Mouse (Mus musculus) heart, embryonic 12.5 days (tissue): ENCODE results near the gene Dusp6. TPM values are rescaled to one million over a fixed set of nuclear protein-coding genes. Genes with fewer than 3 reads are reported as not detected.

Source experiments
- ATAC-seq: fragments of 200-750 bp; cut with Nextera tagmentation; 2 replicates; pipeline ENCODE4 v1.8.0; 2017; ENCODE audit warnings: moderate TSS enrichment, moderate library complexity; ENCODE audit not compliant: insufficient number of reproducible peaks, low FRiP score
- H3K27ac ChIP-seq: fragments of 300-500 bp; sonication (generic); 2 replicates; pipeline ENCODE4 v1.5.1; 2016; ENCODE audit warnings: mild to moderate bottlenecking, moderate library complexity; ENCODE audit not compliant: poor library complexity, severe bottlenecking
- H3K27me3 ChIP-seq: fragments of 300-500 bp; sonication (generic); replicated peaks from 2 replicates; pipeline ENCODE4 v1.6.1; 2016; ENCODE audit warnings: mild to moderate bottlenecking, moderate library complexity
- H3K36me3 ChIP-seq: fragments of 300-500 bp; sonication (generic); 2 replicates; pipeline ENCODE4 v1.6.1; 2016; ENCODE audit warnings: mild to moderate bottlenecking, moderate library complexity
- H3K4me1 ChIP-seq: fragments of 300-500 bp; sonication (generic); replicated peaks from 2 replicates; pipeline ENCODE4 v1.6.1; 2016; ENCODE audit warnings: mild to moderate bottlenecking
- H3K4me2 ChIP-seq: fragments of 300-500 bp; sonication (generic); 2 replicates; pipeline ENCODE4 v1.6.1; 2016; ENCODE audit warnings: mild to moderate bottlenecking, moderate library complexity
- H3K4me3 ChIP-seq: fragments of 300-500 bp; sonication (generic); 2 replicates; pipeline ENCODE4 v1.5.1; 2016; ENCODE audit warnings: mild to moderate bottlenecking
- H3K9ac ChIP-seq: fragments of 300-500 bp; sonication (generic); 2 replicates; pipeline ENCODE4 v1.6.1; 2016; ENCODE audit warnings: mild to moderate bottlenecking, moderate library complexity
- H3K9me3 ChIP-seq: fragments of 300-500 bp; sonication (generic); replicated peaks from 2 replicates; pipeline ENCODE4 v1.6.1; 2016; ENCODE audit warnings: mild to moderate bottlenecking, moderate library complexity
- WGBS: fragments of 180-500 bp; shearing (Covaris S2); methylation state at CpG from one replicate; pipeline ENCODE4 v1.1.7; 2016; 5-methylcytosine and 5-hydroxymethylcytosine counted together
- polyA plus RNA-seq: library from polyadenylated mRNA; unstranded; fragments of >200 nt; fragmentation: Nextera tagmentation; extraction: Ambion mirVana; gene quantifications from 2 replicates; pipeline ENCODE4 v1.2.1, GENCODE M21; 2016

Dusp6 gene
- polyA plus RNA-seq, 1 experiment from 2014 or later = 52.6 TPM

- Histone ChIP-seq H3K36me3 (no peaks in the 10 kb centered on the region), H3K4me3 (no peak overlapping the region), H3K9me3 (no peaks in the 10 kb centered on the region), H3K27me3 (no peaks in the 10 kb centered on the region), H3K9ac (no peak overlapping the region), H3K4me1 (peaks cover 10% of the 10 kb centered on the region), H3K27ac (no peak overlapping the region), H3K4me2 (no peak overlapping the region)
- 89% methylated on average over 8 of the region's 8 CpGs for WGBS
- no peak for ATAC-seq
Measured at GRCm38 (mm10) chr10:99234336-99234735, 28.7 kb upstream of the Dusp6 start.

DNA sequence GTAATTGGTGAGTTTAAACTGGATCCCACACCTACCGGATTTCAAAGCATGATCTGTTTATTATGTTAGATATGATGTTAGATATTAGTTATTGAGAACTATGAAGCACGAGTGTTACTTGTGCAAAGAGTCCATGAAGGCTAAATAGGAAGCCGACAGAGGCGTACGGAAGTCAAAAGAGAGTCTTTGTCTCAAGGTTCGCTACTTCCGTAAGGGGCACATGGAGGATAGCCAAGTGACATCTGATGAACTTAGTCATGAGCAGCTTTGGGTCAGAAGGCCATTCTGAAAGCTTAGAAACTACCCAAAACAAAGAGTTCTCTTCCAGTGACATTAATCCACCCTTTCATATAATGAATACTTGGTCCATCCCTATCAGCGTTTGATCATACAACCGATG is 27.9 kb upstream of the Dusp6 start:
- H3K4me3 ChIP-seq = no peak overlapping the region
- no peak overlapping the region for H3K9ac ChIP-seq
- no peaks in the 10 kb centered on the region for H3K36me3 ChIP-seq
- H3K27ac ChIP-seq = no peak overlapping the region
- WGBS = 92% methylated on average over 9 of the region's 9 CpGs
- H3K4me1 ChIP-seq = peaks cover 10% of the 10 kb centered on the region
- H3K27me3 ChIP-seq = no peaks in the 10 kb centered on the region
- no peaks in the 10 kb centered on the region for H3K9me3 ChIP-seq
- ATAC-seq = no peak
- no peak overlapping the region for H3K4me2 ChIP-seq

DNA sequence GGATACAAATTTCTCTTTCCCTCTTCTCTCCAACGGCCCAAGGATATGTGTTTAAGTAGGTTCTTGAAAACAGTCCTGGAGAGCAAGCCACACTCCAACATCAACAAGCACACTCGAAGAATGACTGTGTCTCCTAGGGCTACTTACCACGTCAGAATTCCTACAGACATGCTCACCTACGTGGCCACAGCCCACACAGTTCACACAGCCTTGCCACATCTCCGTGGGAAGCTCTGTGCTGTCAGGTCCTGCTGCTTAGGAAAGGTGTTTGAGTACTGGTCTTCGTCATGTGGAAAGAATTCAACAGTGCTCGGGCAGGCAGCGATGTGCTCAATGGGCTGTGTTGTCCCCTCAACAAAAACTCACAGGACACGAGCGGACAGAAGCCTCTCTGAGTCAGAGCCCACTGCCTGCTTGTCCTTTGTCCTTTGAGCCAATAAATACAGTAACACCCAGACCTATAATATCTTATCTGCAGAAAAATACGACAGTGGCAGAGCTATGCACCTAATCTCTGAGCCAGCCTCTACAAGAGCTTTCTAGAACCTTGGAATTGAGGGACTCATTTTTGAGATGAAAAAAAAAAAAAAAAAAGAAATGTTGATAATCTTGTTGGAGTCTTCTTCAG is 25.7 kb upstream of the Dusp6 start:
- Histone ChIP-seq H3K9me3 (no peaks in the 10 kb centered on the region), H3K27ac (peak overlapping the region; percentile 35; the same call in 1 of the 2 replicates), H3K4me3 (no peak overlapping the region), H3K27me3 (no peaks in the 10 kb centered on the region), H3K4me2 (peak overlapping the region; percentile 37), H3K9ac (no peak overlapping the region), H3K36me3 (no peaks in the 10 kb centered on the region), H3K4me1 (peaks cover 19% of the 10 kb centered on the region)
- WGBS = 22% methylated on average over 11 of the region's 11 CpGs
- ATAC-seq = no peak

DNA sequence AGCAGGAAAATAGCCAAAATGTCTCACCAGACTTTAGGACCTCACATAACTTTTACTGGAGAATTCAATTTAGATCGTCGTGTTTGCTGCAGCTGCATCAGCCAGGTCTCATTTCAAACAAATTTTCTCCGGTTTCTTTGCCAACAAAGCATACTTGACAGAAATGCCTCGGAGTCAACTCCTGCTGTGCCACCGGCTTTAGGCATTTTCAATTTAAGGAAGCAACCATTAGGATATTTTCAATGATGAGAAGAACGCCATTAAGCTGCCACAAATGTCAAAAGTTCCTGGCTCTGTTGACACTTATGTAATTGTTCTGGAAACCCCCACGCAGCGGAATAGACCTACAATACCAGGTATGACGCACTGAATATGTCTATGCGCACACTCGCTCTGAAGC is 24.5 kb upstream of the Dusp6 start:
- Histone ChIP-seq H3K4me1 (peaks cover 14% of the 10 kb centered on the region), H3K27me3 (no peaks in the 10 kb centered on the region), H3K9ac (no peak overlapping the region), H3K36me3 (no peaks in the 10 kb centered on the region), H3K9me3 (no peaks in the 10 kb centered on the region), H3K4me2 (no peak overlapping the region), H3K4me3 (no peak overlapping the region), H3K27ac (no peak overlapping the region)
- 88% methylated on average over 11 of the region's 11 CpGs for WGBS
- no peak for ATAC-seq

DNA sequence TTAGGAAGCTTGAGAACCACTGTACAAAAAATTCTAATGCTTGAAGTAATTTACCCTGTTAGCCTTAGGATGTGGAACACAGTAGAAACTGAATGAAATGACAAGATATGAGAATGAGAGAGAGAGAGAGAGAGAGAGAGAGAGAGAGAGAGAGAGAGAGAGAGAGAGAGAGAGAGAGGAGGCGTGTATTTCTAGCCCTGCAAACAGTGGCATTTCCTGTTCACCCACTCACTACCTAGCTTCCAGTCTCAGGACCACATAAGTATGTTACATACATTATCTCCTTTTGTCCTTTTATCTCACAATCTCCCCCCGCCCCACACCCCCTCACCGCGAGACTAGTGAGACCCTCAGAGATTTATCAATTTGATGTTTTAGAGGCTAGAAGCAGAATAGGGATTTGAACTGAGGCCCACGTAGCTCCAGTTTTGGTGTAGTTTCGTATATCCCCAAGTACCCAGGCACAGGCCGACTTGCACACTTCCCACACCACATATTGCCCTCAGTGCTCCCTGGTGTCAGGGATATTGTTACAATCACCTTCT is 21.7 kb upstream of the Dusp6 start:
- Histone ChIP-seq H3K9me3 (no peaks in the 10 kb centered on the region), H3K4me1 (peaks cover 14% of the 10 kb centered on the region), H3K27me3 (no peaks in the 10 kb centered on the region), H3K36me3 (no peaks in the 10 kb centered on the region), H3K4me3 (no peak overlapping the region), H3K27ac (peak overlapping the region; percentile 40; the same call in 1 of the 2 replicates), H3K4me2 (0 out of 2 replicates have a peak overlapping the region, but pooled peaks have one; percentile 13), H3K9ac (no peak overlapping the region)
- WGBS = 71% methylated on average over 7 of the region's 7 CpGs
- no peak for ATAC-seq

GRCm38 (mm10) chr10:99241829-99242711 is 21.0 kb upstream of the Dusp6 start:
- ATAC-seq = 0 out of 2 replicates have a peak, but pooled peaks have one; percentile 10
- Histone ChIP-seq H3K27ac (peak overlapping the region; percentile 40), H3K4me2 (peak overlapping the region; percentile 13; the same call in 1 of the 2 replicates), H3K4me3 (no peak overlapping the region), H3K9me3 (no peaks in the 10 kb centered on the region), H3K36me3 (no peaks in the 10 kb centered on the region), H3K4me1 (peaks cover 14% of the 10 kb centered on the region), H3K27me3 (no peaks in the 10 kb centered on the region), H3K9ac (no peak overlapping the region)
- WGBS = 50% methylated on average over 16 of the region's 16 CpGs

- Histone ChIP-seq H3K9me3 (no peaks in the 10 kb centered on the region), H3K4me2 (no peak overlapping the region), H3K4me1 (peaks cover 9% of the 10 kb centered on the region), H3K36me3 (no peaks in the 10 kb centered on the region), H3K9ac (no peak overlapping the region), H3K27ac (no peak overlapping the region), H3K4me3 (no peak overlapping the region), H3K27me3 (no peaks in the 10 kb centered on the region)
- no peak for ATAC-seq
- WGBS = 82% methylated on average over 10 of the region's 10 CpGs
Measured at GRCm38 (mm10) chr10:99242721-99243120, 20.3 kb upstream of the Dusp6 start.

DNA sequence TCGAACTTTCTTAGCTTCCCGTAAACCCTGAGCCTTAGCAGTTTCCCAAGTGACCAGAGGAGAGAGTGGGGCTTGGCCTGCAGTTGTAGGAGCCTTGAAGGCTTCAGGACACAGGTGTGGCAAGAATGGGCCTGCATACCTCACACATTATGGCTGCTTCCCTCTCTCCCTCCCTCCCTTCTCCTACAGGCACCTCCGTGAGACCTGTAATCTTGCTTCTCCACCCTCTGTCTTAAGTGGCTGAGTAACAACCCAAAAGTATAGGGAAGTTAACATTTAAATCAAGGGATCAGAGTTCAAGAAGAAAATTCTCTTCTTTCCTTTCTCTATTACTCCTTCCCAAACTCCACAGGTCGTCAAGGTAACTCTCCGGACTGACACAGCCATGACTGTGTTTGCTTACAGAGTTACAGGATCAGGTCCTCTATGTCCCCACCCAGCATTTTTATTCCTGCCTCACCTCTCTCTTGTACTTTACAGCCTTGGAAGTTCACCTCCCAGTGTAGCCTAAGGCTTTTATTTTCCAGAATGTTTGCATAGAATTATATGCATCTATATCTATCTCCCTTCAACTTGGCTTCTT is 19.0 kb upstream of the Dusp6 start:
- Histone ChIP-seq H3K4me2 (no peak overlapping the region), H3K4me3 (no peak overlapping the region), H3K27me3 (no peaks in the 10 kb centered on the region), H3K36me3 (no peaks in the 10 kb centered on the region), H3K27ac (no peak overlapping the region), H3K9ac (no peak overlapping the region), H3K4me1 (peaks cover 9% of the 10 kb centered on the region), H3K9me3 (no peaks in the 10 kb centered on the region)
- ATAC-seq = no peak
- 64% methylated on average over 5 of the region's 5 CpGs for WGBS

DNA sequence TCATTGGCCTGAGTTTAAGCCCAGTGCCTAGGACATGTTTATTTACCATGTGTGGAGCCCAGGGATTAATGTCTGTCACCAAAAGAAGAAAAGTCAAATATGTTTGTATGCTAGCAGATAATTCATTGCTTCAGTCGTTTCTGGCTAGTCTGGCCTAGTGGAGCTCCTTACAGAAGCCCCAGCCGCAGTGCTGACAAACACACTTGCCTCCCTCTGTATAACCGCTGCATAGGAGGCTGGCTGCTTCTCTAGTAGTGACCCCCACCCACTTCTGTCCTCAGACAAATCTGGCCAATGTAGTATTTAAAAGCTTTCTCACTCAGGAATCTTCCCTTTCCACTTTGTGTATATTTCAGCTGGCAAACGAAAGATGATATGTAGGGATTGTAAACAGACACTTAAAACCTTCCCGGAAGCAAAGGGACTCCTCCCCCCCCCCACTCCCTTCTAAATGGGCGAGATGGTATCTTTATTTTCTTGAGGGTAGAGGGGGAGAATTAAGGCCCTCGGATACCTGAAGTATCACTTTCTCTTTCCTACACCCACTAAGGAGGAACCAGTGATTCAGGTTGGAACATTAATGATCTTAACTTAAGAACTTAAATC is 18.3 kb upstream of the Dusp6 start:
- Histone ChIP-seq H3K9me3 (no peaks in the 10 kb centered on the region), H3K27me3 (no peaks in the 10 kb centered on the region), H3K4me2 (no peak overlapping the region), H3K36me3 (no peaks in the 10 kb centered on the region), H3K4me1 (peaks cover 9% of the 10 kb centered on the region), H3K27ac (no peak overlapping the region), H3K4me3 (no peak overlapping the region), H3K9ac (no peak overlapping the region)
- WGBS = 36% methylated on average over 7 of the region's 7 CpGs
- ATAC-seq = no peak

- 83% methylated on average over 20 of the region's 20 CpGs for WGBS
- no peaks in the 10 kb centered on the region for H3K9me3 ChIP-seq
Measured at GRCm38 (mm10) chr10:99246797-99247508, 16.1 kb upstream of the Dusp6 start.

More at GRCm38 (mm10) chr10:99246797-99247508, 16.1 kb upstream of the Dusp6 start:
- Histone ChIP-seq H3K36me3 (no peaks in the 10 kb centered on the region), H3K9ac (no peak overlapping the region), H3K27ac (no peak overlapping the region), H3K4me1 (peaks cover 13% of the 10 kb centered on the region), H3K27me3 (no peaks in the 10 kb centered on the region), H3K4me2 (no peak overlapping the region), H3K4me3 (no peak overlapping the region)
- no peak for ATAC-seq
